Mouse (Mus musculus) left cerebral cortex, postnatal 10 days (tissue): ENCODE measurements at regions not wholly inside any gene's neighbourhood (a gene's known extent, or its start where the extent isn't known, plus 50 kb on each side); places are given as distances from the start of the nearest gene placed in this dataset.
A peak's percentile ranks its signal among the peaks of the same experiment; 100 is the strongest.

Source experiments
- DNase-seq, 2 experiments: peaks; one replicate each; pipeline ENCODE4 v3.0.0; 2021 to 2022; ENCODE audit warnings: low spot score in 2 of 2, mixed read lengths in 1 of 2; ENCODE audit errors: extremely low spot score in 1 of 2
- intact Hi-C: fragments of 180-260 bp; cut with DNase I; formaldehyde crosslinking; loops from one replicate; pipeline ENCODE4 v1.15.1; 2025

DNA sequence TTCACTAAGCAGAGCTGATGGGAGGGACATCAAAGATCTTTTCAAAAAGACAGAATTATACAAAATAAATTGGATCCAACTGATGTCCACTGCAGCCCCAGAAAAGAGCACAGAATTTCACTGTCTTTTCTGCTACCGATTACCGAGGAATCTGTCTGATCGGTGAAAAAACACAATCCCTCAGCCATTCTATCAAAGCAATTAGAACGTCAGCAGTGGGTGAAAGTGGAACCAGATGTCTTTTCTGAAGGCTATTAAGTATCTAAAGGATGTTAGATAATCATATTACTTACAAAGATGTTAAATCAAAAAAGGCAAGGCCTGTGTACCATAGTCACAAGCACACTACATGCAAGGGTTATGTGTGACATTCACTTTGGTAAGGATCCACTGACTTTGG lies 315.2 kb downstream of the Dcdc2c start:
- intact Hi-C loops: no loop called here
- DNase-seq: no peak

DNA sequence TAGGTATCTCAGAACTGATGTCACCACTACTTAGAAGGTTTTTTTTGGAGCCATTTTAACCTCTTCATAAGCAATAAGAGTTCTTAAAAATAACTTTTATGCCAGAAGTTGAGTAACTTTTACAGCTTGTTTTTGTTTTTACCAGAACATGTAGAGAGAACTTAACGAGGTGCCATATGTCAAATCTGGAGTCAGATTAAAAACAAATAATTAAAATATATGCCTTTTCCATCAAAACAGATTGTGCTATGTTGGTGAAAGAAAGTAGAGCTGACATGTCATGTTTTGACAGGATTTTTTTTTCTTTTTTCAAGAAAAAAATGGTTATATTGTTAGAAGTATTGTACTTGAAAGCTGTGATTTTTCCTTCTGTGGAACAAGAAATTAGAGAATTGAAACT lies 349.4 kb downstream of the Dcdc2c start:
- no peak for DNase-seq

DNA sequence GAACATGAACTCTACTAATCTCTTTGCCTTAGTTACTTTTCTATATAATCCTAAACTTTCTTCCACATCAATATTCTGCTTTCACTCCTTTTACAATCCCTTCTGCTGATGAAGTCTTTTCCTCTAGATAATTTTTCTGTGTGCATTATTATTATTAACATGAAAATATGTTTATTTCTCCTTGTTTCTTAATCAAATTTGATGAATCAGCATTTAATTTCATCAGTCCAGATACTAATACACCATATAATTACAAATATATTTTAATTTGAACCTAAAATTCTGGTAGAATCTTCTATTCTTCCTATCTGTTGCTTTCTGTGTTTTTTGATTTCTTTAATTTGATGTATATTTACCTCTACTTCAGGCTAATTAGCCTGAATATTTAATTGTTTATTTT lies 365.5 kb downstream of the Dcdc2c start:
- no peak for DNase-seq
- intact Hi-C loops: no loop called here

More for the DNA sequence above, 349.4 kb downstream of the Dcdc2c start:
- intact Hi-C loops: no loop called here

- intact Hi-C loops: no loop called here
- DNase-seq: no peak
Observed at GRCm38 (mm10) chr12:28181265-28181664, 370.9 kb downstream of the Dcdc2c start.

DNA sequence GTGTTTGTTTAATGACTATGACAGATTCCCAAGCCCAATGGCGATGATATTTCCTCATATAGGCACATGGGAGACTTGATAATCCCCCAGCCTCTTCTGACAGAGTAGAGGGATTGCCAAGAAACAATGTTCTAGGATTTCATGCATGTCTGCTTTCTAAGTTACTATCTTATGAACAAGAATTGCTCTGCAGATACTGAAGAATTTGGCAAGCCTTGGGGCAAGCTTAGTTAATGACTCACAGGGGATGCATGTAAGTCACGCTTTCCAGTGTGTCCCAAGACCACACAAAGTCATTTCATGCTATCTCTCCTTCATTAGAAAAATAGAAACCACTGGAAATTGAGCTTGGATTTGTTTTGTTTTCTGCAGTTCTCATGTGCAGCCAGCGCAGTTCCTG lies 376.2 kb downstream of the Dcdc2c start:
- DNase-seq: no peak
- intact Hi-C loops: no loop called here

- no peak for DNase-seq
- intact Hi-C loops: no loop called here
Observed at GRCm38 (mm10) chr12:28174078-28174477, 378.1 kb downstream of the Dcdc2c start.

- DNase-seq: no peak
- intact Hi-C loops: no loop called here
Observed at GRCm38 (mm10) chr12:28158786-28159185, 393.4 kb downstream of the Dcdc2c start.

- peak; percentile 20 to 38 for DNase-seq
- intact Hi-C loops: no loop called here
Observed at GRCm38 (mm10) chr12:28150759-28151158, 401.4 kb downstream of the Dcdc2c start.

GRCm38 (mm10) chr12:28135810-28136592 lies 416.2 kb downstream of the Dcdc2c start:
- intact Hi-C loops: no loop called here
- DNase-seq: peak in 1 of 2 experiments; percentile 20

DNA sequence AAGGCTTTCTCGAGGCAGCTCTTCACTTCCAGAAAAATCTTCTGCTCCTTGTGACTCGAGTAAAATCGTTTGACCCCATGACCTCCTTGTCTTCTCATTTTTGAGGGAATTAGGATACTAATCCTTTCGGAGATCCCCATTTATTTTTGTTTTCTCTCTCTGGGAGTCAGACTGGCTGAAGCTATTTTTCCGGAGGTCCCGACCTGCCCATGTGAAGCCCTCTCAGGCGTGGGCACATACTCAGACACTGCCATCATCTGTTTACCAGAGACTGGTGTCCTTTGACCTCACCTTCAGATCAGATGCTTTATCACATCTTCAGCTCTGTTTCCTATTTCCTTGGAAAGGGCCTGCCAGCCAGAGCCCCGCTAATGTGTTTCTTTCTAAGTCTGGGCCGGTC lies 429.4 kb downstream of the Dcdc2c start:
- intact Hi-C loops: no loop called here

DNA sequence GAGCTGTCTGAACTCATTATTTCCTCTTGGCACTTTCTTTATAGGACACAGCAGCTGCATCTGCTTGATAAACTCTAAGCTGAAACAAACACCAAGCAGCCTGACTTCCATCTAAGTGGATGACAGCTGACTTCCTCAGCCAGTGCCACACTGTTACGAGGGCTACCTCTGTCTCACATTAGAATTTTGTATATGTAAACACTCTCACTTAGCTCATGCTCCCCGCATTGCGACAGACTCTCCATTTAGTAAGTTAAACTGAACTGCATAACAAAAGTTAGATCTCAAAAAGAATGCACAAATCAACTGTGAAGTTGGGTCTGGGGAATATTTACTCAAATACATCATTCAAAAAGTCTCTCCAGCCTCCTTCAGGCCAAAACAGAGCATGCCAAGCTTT lies 432.1 kb downstream of the Dcdc2c start:
- intact Hi-C loops: no loop called here
- DNase-seq: no peak

More for the DNA sequence above, 429.4 kb downstream of the Dcdc2c start:
- DNase-seq: no peak

GRCm38 (mm10) chr12:28090673-28091072 lies 461.5 kb downstream of the Dcdc2c start:
- DNase-seq: no peak
- intact Hi-C loops: no loop called here

GRCm38 (mm10) chr12:28085460-28085859 lies 466.7 kb downstream of the Dcdc2c start:
- intact Hi-C loops: no loop called here
- DNase-seq: peak in 1 of 2 experiments; percentile 4

GRCm38 (mm10) chr12:28076606-28077005 lies 475.6 kb downstream of the Dcdc2c start:
- intact Hi-C loops: no loop called here
- DNase-seq: no peak

- intact Hi-C loops: no loop called here
- no peak for DNase-seq
Observed at GRCm38 (mm10) chr12:28068584-28068983, 483.6 kb downstream of the Dcdc2c start.

DNA sequence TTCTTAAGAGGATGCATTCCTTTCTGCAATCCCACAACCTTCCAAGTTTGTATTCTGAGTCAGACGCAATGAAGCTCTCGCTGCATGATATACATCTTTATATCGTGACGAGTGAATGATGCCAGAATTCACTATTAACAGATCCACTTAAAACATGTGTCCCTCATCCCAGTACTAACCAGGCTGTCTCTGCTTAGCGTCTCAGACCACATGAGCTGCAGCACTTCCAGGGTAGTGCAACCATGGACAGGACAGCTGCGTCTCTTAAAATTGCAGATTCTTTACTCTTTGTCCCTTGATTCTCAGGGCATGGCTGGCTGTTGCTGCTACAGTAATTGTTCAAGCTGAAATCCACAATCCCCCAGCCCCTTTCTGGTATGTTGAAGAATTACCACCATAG lies 491.9 kb downstream of the Dcdc2c start:
- intact Hi-C loops: no loop called here

DNA sequence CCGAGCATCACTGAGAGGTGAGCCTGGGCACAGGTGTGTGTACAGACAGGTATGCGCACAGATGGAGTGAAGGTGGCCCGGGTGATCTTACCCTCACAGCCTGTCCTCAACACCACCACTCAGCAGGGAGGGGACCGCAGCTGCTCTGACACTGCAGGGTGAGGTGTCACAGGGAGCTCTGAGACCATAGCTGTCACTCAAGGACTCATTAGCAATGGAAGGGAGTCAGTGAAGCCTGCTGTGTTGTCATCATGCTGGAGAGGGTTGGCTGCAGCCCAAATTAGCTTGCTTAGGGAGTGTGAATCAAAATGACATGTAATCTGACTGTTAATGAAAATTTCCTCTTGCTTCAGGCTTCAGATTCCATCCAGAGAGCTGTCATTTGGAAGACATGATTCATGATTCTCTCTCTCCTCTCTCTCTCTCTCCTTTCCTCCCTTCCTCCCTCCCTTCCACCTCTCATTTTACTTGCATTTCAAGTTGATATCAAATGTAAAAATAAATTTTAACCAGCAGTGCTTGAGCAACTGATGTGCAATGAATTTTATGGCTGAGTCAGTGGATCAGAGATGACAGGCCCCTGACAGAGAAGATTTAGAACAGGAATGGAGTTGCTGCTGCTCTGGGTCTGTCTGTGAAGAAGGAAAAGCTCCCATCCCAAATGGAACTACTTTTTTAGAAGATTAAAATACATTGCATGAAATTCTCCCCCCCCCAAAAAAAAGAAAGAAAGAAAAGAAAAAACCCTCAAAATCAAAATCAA lies 496.5 kb downstream of the Dcdc2c start:
- DNase-seq: peak; percentile 37 to 51
- intact Hi-C loops: no loop called here

More for the DNA sequence above, 491.9 kb downstream of the Dcdc2c start:
- no peak for DNase-seq

GRCm38 (mm10) chr12:28054444-28054843 lies 497.8 kb downstream of the Dcdc2c start:
- DNase-seq: no peak
- intact Hi-C loops: no loop called here

- intact Hi-C loops: no loop called here
- no peak for DNase-seq
Observed at GRCm38 (mm10) chr12:28047989-28048388, 504.2 kb downstream of the Dcdc2c start.
